Mouse (Mus musculus): Measurements from ENCODE around the gene Ppara.

Ppara gene

DNA sequence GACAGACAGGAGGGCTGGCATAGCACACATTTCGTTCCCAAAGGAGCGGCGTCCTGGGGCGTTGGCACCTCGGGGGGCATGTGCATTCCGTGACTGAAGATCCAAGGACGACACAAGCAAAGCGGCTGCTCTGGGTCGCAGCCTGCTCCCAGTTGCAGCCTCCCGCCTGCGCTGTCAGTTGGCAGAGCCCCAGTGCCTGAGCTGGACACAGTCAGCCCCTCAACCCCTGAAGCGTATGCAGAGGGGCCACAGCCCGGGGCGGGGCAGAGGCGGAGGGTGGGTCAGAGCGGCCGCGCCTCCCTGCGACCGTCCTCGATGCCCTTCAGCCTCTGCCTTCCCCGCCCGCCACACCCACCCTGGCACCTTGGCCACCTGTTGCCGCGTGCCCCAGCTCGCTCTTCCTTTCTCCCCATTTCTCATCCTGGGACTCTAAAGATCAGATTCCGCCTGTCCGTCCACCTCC, at the start of gene Ppara:
TSS of gene Ppara (plus strand) at position 413 of the 463 bp plus-strand sequence.
- peak; percentile 98 for DNase-seq

DNA sequence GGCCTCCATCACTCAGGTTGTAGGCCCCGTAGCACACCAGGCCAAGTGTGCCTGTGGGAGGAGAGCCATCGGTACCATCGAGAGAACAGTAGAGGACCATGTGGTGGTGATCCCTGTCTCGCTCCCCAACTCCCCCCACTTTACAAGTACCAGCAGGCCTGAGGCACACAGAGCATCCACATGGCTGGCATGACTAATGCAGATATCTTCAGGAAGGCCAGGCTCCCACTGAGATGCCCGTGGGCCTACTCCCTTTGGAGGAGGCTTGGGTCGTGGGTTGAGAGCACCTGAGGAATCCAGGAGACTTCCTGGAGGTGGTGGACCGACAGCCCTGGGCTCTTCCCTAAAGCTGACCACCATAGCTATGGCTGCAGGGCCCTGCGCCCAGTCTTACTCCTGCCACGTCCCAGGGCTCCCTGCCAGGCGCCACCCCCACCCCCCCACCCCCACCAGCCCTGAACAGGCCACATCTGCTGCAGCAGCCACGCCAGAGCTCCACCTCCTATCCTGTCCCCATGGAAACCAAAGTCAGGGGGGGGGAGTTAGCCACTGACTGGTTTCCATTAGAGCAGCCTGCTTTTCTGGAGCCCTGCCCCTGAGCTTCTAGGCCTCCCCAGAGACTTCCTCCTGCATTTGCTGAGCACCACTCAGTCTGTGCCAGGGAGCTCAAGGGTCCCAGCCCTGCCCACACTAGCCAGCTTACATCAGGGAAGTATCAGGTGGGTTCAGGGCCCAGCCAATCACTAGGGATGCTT, 48.0 kb upstream of the Ppara start:
- DNase-seq = peak; percentile 99

DNA sequence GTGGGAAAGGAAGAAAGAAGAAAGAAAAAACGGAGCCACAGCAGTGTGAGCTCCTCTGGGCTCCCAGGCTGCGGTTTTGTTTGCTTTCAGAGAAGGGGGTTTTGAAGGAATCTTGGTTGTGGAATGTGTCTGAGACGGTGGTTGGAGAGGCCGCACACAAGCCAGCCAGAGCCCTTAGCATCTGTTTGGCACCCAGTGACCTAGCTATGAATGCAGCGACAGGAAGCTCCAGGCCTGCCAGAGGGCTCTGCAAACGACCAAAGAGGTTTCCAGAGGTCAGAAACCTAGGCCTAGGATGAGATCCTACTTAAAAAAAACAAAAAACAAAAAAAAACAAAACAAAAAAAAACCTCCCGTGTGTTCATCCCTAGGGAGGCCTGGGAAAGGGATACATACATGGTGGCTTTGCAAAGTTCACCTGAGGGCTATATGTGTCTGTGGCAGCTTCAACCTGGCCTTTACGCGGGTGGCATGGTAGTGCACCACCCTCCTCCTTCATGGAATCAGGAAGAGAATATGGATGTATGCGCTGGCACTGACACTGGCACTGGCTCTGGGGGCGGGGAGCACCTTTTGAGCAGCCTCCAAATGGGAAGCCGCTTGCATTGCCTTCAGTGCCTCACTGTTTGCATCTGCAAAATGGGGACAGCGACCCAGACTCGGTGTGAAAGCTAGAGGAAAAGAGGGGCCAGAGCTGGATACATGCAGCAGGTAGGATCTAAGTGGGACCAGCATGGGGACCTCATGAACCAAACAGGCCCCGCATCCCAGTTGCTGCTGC, 47.0 kb upstream of the Ppara start:
- peak; percentile 97 for DNase-seq

DNA sequence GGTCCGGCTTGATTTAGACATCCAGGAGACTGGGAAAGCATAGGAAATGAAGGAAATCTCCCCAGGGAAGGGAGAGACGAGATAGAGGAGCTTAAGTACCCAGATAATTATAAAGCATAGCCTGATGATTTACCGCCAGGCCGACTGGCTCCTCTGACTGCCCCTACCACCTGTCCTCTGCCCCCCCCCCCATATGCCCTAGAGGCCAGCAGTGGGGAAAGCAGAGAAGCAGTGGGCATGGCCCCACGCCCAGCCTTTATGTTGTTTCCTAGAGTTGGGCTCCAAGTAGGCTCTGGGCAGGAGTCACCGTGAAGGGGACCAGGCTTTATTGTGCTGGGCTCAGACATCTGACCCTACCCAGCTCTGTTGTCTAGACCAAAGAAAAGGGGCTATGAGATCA, 46.0 kb upstream of the Ppara start:
- DNase-seq = no peak

DNA sequence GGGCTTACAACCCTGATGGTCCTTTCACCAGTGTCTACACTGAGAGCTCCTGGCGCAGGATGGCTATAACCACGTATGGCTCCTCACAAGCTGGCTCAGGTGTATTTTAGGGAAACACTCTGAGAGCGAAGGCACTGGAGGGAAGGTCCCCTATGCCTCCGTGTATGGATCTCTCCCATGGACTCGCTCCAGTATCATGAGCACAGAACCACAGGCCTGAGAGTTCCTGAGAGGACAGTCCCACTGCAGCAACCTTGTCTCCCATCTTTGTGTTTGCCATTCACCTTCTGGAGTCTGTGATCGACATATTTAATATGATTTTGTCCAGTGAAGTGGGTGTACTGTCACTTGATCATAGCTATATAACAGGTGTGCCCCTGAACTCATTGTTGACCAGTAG, 45.3 kb upstream of the Ppara start:
- DNase-seq = no peak

DNA sequence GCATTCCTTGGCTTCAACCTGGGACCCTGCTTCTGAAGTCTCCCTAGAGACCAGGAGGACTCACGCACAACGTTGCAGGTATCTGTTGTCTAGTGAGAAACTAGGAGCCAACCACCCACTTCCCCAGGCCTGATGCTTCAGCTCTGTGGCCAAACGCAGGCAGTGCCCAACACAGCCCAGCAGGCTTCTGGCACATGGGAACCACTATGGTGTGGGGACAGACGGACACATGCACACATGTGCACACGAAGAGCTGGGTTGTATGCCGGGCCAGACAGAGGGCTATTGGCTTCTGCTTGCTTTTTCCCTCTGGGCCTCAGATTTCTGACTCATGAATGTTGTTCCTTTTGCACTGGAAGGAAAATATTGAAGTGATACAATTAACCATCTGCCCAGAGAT, 44.7 kb upstream of the Ppara start:
- no peak for DNase-seq

DNA sequence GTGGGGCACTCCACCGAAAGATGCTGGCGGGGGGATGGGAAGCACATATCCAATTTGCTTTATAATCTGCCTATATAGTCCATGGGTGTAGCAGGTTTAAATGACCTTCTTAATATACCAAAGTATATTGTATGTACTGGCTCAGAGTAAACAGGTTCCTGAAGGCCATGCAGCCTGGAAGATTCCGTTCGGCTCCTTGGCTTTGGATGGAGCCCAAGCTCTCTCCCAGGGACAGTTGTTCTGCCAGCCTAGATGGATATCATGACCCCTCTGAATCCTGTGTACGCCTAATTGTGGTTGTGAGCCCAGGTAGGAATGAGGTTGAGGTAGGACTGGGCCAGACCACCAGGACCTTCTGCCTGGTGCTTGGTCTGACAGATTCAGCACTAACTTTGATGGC, 43.9 kb upstream of the Ppara start:
- no peak for DNase-seq

DNA sequence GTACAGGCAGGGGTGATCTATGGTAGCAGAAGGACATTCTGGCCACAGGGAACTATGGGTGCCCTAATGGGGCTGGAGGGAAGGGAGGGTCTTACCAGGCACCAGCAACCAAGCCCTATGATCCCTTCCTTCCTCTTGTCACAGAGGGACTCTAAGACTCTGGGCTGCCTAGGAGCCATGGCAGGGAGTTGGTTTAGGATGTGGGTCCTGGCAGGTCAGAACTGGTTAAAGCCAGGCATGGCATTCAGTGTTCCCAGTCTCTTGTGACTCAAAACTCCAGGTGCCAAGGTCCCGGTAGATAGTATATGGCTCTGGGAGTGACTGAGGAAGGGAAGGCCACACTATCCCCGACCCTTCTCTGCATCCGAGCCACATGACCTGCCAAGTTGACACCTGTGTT, 41.7 kb upstream of the Ppara start:
- DNase-seq = no peak

DNA sequence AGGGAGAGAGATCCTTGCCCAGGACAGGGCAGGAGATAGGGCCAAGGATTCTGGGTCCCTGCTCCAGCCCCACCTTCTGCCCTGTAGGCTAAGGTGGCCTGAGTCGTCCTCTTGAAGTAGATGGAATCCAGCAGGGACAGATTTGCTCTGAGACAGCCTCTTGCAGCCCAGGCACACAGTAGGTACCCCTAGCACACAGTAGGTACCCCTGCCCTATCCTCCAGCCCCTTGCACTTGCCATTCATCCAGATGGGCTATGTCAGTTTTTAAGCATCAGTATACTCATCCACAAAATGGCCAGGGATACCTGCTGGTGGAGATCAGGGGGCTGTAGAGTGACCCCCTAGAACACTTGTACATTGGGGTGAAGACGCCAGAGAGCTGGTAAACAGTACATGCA, 41.0 kb upstream of the Ppara start:
- DNase-seq = no peak

DNA sequence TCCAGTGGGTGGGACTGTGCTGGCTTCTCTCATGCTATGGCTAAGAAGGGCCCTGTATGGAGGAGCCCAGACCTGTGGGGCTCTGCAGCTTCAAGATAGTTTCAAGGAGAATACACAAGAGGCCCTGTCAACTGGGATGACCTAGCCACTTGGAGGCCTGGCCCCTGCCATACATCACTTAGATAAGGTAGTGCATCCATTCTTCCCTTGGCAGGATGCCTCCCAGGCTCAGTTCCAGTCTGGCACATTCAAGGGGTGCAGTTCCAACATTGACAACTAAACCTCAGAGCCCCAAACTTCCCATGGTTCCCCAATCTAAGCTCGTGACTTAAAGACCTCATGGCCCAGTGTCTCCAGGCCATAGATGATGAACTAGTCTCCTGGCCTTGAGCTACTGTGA, 40.4 kb upstream of the Ppara start:
- no peak for DNase-seq

DNA sequence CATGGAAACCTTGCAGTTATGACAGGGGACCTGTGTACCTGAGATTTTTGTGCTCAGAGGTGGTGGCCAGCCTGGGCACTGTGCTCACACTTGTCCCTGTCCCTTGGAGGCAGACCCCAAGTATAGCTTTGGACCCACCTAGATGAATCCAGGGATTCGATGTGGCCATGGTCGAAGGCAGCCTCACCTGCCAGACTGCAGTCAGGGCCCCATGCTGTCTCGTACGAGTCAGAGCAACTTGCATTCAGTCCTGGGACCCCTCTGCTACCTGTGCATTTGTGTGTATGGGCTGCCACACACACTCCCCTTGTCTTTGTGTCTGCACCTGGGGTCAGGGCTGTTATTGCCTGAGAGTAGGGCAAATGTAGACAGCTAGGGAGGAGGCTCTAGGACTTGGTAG, 39.5 kb upstream of the Ppara start:
- DNase-seq = no peak

DNA sequence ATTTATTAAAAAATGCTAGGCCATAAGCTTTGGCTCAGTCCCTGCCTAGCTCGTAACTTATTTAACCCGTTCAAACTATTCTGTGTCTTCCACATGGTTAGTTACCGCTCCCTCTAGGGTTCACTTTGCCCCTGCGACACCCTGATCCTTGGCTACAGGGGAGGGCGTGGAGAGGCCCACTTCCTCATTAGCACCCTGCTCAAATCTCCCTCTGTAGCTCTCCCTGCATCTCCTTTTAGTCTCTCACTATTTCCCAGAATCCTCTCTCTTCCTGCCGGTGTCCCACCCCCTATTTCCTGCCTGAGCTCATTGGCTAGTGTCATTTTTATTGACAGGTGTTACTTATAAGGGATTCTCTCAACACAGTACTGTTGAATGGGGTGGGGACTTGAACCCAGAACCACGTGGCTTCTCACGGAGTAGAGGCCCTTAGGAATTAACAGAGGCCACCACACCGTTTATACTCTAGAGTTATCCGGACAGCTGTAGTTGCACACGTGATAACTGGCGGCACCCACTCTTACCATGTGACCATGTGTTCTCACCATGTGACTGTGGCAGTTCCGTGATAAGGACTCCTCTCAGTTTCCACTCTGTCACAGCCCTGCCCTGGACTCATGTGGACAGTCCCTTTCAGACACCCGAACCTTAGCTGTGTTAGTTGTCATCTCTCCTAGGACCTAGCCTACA, 36.3 kb upstream of the Ppara start:
- DNase-seq = peak; percentile 97

DNA sequence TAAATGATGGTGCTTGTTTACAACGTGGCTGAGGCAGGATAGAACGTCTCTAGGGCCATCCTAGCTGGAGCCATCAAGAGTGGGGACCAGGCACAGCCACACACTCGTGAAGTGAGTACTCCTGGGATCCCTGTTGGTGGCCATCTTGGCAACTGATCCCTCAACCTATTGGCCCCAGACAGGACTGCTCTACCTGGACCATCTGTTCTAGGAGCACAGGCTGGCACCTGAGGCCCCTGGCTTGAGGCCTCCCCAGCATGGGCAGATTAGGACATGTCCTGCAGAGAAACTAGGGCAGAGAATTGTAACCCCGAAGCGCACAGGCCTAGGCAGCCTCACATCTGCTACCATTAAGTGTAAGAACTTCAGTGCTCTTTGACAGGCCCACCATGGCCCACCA, 35.3 kb upstream of the Ppara start:
- no peak for DNase-seq

DNA sequence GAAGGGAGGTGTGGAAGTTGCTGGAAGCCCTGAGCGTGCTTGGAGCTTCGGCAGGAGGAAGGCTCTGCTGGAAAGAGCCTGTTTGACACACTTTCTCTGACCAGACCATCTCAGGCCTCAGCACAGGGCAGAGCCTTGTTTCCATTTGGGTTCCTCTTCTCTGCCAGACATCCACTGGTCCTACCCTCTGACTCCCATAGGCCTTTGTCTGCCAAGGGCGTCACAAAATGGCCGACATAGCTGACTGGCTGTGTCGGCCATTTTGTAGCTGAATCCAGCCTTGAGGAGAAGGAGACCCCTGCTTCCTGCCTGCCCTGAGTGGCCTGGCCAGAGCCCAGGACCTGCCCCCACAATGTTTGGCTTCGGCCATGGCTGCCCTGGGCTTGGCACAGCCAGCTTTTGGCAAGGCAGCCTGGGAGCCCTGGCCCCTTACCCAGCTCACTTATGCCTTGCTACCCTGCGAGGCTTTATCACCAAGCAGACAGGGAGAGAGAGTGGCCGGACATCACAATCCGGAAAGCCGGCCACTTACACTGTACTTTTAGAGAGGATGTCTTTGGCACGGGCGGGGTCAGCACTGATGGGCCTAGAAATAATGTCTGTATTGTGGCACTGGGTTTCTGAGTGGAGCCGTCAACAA, 34.8 kb upstream of the Ppara start:
- peak; percentile 95 for DNase-seq

DNA sequence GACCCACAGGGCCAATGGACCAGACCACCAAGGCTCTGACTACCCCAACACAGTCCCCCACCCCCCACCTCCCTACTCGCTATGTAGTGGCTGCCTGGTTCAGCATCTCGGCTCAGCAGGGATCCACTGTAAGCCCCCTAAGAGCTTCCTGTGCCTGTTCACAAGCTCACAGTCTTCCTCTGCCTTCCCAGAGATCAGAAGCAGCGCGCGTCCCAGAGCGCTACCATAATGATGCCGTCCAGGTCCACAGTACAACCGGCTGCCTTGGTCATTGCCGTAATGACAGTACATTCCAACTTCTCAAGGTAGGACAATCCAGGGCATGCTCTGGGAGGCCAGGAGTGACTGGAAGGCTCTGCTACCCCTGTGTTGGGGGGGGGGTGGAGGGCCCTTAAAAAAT, 34.1 kb upstream of the Ppara start:
- no peak for DNase-seq

DNA sequence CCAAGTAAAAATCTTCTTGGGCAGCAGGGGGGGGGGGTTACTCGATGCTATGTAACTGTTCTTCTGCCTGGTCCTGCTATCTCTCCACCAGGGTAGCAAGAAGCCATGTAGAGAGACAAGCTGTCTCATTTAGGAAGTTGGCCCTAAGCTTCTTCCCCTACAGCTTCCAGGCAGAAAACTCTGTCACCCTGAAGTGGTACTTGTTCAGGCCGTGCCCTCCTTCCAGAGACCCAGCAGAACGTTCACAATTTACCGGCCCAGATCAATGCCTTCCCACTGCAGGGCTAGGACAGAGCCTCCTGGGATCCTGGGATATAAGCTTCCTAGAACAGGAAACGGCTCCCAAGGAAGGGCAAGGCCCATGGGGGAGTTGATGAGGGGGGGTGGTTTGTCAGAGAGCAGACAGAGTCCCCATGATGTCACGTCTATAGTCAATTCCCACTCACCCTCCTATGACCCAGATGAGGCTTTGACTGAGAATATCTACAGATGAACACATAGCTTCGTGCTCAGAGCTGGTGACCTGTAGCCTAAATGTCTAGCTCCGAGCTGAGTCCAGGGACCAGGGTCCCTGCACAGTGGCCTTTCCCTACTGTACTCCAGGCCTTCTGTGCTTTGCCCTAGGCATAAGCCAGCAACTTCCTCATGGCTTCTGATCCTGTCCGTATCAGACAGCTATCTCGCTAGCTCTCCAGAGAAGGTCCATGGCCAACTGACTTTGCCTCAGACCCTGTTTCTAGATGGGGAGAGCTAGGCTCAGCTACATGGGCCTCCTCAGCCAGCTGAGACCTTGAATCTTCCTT, 33.5 kb upstream of the Ppara start:
- peak; percentile 95 for DNase-seq

DNA sequence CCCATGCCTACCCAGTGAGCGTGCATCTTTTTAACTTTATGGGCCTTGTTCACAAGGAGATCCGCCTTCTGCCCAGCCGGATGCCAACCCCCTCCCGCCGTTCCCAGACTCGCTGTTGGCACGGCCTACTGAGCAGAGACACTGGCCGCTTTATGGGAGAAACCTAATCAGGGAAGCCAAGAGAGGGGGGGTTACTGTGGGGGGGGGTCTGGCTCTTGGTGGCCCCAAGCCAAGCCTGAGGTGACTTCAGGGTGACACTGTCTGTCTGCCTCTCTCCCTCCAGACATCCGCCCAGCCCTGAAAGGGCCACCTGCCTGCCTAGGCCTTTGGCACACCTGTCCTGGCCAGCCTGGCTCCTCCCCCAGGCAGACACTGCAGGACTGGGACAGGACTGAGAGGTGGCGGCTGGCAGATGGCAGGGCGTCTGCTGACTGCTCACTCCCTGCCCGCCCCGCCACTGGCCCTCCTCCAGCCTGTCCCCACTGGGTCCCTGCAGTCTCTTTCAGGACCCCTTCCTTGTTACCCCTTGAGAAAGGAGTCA, 32.3 kb upstream of the Ppara start:
- peak; percentile 97 for DNase-seq

DNA sequence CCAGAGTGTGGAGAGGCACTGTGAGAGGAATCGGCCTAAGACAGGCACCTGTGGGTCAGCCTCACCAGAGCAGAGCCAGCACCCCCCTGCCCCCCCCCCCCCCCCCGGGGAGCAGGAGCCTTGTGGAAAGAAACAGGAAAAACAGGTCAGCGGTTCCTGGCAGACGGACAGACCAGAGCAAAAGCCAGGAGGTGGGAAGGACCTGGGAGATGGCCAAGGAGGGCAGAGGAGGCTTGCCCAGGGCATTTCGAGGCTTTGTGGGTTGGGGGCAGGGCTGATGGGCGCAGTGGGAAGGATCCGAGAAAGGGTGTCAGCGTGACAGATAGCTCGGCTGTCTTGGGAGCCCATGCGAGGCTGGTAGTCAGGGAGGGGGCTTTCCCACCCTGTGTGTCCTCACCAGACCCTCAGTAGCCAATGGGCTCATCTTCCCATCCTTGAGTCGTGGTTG, 31.6 kb upstream of the Ppara start:
- DNase-seq = peak; percentile 96

DNA sequence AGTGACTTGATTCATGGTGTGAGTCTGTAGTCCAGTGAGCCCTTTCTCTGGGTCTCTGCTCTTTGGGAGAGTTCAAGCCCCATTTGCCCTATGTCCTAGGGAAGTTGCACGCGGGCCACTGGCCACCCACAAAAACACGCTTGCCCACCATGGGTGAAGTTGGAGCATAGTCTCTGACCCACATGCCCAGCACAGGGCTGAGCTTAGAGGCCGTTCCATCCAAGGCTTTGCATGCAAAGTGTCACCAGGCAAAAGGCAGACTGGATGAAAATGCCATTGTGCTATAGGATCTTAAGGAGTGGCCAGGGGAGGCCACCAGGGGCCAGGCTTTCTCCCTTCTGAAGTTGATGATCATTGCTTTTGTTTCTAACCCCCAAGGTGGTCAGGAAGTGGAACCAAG, 30.9 kb upstream of the Ppara start:
- DNase-seq = peak; percentile 90

DNA sequence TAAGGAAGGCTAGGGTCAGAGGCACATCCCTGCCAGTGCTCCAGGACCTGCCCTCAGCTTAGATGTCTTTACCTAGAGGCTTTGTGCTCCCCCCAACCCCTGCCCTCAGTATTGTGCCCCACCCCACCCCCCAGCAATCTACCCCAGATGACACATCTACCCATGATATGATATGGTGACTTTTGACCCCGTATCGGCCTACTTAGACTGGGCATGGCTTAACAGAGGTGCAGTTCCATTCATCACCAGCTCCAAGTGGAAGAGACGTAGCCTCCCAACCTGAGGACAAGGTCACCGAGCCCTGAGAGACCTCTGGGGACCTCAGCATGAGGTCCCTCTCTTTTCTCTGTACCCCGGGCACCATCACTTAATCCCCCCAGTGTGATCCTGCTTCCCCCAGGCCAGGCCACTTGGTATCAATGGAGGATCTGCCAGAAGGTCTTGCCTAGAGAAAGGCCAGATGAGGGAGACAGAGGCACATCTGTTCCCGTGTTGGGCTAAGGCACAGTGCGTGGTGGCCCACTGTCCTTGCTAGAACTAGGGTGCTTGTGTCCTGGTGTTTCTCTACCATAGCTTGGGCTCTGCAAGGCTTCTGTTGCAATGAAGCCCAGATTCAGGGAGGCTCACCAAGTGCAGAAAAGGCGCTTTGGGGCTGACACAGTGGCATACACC, 30.3 kb upstream of the Ppara start:
- peak; percentile 92 for DNase-seq

DNA sequence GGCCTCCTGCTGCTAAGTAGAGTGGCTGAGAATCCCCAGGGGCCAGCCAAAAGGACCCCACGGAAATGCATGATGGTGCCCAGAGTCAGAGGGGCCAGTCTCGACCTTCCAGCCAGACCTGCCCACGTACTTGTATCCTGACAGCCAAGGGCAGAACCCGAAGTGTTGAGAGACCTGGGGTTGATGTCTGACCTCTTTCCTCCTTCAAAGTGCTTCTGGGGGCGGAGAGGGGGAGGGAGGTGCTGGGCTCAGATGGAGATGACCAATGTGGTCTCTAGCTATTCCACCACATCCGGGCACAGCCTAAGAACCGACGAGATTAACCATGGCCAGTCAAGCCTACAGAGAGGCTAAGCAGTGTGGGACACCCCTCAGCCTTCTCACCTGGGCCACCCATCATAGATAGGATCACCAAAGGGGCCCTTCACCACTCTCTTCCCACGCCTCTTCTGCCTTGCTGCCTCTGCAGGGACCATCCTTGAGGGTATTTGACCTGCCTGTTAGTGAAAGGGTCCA, 29.7 kb upstream of the Ppara start:
- DNase-seq = peak; percentile 93
